Mouse (Mus musculus) lung, postnatal 36 days (tissue): Measurements from ENCODE around the gene Fam241b.

Experiments used
- DNase-seq: peaks from one replicate; pipeline ENCODE4 v3.0.0; 2022; ENCODE audit warnings: mixed read lengths

Gene Fam241b

GRCm38 (mm10) chr10:62143820-62144219, at the start of gene Fam241b:
Gene Fam241b, minus strand, starts transcription at chr10:62143920.
- no peak for DNase-seq

GRCm38 (mm10) chr10:62192701-62193157, 49.0 kb upstream of the Fam241b start:
- peak; percentile 50 for DNase-seq

DNA sequence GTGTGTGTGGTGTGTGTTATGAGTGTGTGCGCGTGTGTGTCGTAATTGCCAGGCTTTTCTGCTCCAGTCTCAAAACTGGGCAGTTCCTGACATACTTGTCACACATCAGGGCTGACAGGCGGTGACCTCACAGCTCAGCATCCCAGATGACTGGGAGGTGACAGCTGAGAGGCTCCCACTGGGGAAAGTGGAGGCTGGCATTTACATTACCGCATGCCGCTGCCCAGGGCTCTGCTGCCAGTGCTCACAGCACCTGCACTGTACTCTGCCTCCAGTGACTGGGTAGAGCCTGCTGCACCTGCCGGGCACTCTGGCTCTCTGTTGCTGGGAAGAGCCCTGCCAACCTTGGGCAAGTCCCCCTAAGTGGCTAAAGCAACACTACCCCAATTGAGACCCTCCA, 47.1 kb upstream of the Fam241b start:
- no peak for DNase-seq

GRCm38 (mm10) chr10:62189910-62190309, 46.2 kb upstream of the Fam241b start:
- peak; percentile 73 for DNase-seq

- DNase-seq: peak; percentile 47
Observed at GRCm38 (mm10) chr10:62189303-62189702, 45.6 kb upstream of the Fam241b start.

- peak; percentile 91 for DNase-seq
Observed at GRCm38 (mm10) chr10:62186882-62187281, 43.2 kb upstream of the Fam241b start.

DNA sequence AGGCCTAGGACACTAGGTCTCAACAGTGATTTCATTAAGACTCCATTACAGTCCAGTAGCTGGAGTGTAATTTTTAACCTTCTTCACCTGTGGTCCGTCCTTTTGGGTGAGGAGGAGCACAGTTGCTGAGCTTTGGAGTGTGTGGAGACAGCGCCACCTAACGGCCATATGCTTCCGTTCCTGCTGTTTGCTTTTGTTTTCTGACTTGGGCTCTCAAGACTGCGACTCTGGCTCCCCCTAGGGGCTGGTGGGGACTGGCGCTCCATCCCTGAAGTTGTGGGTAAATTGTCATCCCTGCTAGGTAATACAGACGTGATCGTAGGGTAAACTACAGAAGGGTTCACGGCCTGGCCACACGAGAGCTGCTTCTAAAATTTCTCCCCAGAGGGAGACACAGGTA, 39.3 kb upstream of the Fam241b start:
- peak; percentile 97 for DNase-seq

DNA sequence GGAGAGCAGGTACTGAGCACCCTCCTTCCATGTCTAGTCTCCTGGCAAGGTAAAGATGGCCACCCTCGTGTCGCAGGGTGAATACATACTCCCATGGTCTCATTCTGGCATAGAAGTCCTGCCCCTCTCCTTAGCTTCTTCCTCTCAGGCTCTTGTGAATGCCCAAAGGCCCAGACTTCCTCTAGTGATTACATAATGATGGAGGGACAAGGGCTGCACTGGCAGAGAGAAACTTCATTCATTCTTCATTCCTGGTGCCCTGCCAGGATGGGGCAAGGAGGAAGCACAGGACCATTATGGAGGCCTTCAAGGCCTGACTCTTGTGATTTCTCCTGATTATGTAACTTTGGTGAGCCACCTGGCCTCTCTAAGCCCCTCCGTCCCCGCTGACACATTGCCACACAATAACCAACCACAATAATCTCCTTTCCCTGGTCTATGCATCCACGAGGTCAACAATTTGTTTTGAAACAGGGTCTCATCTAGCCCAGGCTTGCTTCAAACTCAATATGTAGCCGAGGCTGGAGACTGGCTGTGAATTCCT, 38.8 kb upstream of the Fam241b start:
- no peak for DNase-seq

DNA sequence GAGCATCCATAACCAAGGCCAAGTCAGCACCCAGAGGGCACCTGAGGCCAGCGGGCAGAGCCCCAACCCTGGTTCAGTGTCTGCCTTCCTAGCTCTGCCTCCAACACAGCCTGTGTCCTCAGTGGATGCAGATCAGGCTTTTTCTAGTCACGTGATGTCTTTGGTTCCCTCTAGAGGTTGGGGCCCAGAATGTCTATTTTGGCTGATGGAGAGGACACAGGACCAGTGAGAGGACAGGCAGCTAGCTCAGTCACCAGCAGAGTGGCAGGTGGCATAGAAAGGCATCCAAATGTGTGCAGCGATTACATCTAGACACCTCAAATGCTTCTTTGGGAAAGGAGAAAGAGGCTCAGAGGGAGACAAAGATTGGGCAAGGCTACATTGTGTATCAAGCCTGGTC, 38.0 kb upstream of the Fam241b start:
- DNase-seq: no peak

- DNase-seq: no peak
Observed at GRCm38 (mm10) chr10:62179944-62180343, 36.2 kb upstream of the Fam241b start.

GRCm38 (mm10) chr10:62174533-62175313, 31.0 kb upstream of the Fam241b start:
- DNase-seq: no peak

- no peak for DNase-seq
Observed at GRCm38 (mm10) chr10:62173941-62174448, 30.3 kb upstream of the Fam241b start.

DNA sequence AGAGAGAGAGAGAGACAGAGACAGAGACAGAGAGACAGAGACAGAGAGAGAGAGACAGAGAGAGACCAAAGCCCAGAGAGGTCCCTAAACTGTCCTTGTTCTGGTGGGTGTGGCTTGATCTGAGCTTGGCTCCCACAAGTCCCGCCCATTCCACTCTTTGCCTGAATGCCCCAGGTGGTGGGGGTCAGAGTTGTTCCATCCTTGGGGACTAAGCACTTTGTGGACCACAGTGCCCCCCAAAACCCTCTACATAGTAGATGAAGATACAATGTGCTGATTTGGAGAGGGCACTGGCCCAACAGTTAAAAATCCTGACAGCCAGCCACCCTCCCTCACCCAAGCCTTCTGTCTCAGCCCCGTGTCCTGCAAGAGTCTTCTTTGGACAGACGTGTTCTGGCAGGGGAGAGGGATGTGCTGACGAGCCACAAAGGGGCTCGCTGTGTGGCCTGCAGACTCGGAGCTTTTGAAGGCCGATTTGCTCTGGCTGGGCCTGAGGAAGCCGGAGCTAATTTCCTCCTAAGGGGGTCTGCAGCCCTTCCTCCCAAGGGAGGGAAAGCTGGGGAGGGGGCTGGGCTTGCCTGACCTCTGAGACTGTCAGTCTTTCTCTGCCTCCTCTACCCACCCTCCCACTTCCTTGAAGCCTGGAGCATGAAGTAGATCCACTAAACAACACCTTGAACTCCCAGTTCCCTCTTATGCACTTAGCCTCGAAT, 29.3 kb upstream of the Fam241b start:
- no peak for DNase-seq

DNA sequence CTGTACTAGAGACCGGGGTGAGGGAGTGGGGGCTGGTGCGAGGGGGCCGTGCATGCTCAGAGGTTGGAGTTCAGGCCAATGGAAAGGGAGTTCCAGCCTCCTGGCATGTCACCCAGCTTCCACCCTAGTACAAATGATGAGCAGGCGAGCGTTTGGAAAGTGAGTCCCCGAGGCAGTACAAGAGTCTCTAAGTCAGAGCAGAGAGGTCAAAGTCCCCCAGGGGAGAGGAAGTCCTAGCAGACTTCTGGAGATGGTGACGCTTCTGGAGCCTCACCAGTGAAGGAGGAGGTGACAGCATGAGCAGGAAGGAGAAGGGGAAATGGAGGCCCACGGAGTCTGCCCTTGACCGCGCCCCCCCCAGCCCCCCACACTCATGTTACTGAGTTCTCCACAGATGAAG, 18.7 kb upstream of the Fam241b start:
- no peak for DNase-seq

- no peak for DNase-seq
Observed at GRCm38 (mm10) chr10:62149929-62150328, 6.2 kb upstream of the Fam241b start.

DNA sequence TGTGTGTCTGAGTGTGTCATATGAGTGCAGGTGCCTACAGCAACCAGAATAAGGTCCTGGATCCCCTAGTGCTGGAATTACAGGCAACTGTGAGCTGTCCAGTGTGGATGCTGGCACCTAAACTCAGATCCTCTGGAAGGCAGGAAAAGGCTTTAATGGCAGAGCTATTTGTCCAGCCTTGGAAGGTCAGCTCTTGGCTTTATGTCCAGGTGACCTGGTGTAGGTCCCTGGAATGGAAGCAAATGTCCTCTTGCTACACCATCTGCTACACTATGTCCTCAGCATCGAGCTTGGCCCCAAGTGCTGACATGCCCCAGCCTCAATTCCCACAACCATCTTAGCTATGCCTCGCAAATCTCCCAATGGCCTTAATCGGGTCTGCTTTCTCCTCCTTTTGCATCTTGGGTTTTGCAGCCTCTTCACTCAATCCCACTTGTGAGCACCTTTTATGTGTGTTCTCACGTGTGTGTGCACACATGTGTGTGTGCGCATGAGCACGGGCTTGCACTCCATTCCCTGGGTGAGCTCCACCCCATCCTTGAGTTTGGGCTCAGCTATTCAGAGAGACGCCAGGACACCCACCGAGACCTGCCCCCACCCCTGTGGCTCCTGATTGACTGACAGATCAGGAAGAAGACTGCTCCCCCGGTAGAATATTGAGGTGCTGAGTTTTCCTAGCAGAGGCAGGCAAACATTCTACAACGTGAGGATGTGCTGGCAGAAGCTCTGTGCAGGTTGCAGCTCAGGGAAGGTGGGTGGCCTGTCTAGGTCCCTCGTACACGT, 3.9 kb upstream of the Fam241b start:
- no peak for DNase-seq

DNA sequence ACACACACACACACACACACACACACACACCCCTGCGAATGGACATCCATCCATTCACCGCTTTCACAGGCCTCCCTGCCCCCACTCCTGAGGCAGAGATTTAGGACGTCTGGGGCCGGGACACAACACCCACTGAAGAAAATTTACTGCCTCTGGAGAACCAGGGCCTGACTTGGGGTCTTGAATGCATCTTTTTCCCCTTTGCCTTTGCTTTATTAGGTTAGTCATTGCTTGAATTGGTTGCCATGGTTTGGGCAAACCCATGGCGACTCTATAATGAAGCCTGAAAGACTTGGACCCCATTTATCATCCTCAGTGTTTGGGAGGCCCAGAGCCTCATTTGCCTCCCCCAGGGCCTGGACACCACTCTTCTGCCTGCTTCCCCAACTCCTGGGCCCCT, 2.2 kb upstream of the Fam241b start:
- DNase-seq: no peak

GRCm38 (mm10) chr10:62138040-62138439, 5.7 kb downstream of the Fam241b start:
- no peak for DNase-seq

DNA sequence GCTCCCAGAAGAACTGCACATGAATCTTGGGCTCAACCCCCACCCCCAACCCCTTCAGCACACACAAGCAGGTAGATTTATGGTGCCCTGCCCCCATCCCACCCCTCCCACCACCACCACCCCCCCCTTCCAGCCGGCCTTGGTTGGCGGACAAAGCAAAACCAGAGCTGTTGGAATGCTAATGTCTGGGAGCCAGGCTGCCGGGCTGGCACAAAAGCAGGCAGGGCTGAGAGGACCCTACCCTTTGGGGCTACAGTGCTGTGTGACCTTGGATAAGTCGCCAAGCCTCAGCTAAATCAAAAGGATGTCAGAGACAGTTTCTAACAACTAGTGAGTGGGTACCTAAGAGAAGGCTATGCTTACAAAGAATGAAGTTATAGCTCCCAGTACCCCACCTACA, 6.6 kb downstream of the Fam241b start:
- DNase-seq: no peak

DNA sequence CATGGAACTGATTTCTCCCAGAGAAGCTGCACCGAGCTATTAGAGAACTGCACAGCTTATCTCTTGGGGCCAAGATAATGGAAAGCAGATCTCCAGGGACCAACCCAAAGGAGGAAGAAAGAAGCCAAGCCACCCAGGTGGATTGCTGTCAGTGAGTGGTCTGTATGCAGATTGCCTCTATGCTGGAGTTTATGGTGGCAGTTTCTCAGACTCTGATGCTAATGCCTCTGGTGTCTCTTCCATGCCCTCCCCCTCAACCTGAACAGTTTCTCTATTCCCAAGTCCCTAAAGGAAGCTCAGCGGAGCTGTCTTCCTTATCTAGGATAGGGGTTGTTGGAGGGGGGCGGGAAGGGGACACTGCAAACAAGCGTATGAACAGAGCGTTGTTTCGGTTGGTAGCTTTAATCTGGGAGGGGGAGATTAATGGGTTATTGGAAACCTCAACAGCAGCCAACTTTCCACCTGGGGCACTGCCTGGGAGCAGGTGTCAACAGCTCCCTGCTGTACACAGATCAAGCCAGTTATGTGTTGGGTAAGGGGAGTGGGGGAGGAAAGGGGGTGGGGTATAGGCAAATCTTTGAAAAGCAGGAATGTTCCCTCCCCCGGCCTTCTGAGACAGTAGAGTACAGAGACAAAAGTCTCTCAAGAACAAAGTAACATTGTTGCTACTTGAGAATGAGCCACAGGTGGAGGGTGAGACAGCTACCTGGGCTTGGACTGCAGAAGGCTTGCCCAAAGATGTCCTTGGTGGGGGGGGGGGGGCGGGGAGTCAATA, 7.8 kb downstream of the Fam241b start:
- DNase-seq: no peak

DNA sequence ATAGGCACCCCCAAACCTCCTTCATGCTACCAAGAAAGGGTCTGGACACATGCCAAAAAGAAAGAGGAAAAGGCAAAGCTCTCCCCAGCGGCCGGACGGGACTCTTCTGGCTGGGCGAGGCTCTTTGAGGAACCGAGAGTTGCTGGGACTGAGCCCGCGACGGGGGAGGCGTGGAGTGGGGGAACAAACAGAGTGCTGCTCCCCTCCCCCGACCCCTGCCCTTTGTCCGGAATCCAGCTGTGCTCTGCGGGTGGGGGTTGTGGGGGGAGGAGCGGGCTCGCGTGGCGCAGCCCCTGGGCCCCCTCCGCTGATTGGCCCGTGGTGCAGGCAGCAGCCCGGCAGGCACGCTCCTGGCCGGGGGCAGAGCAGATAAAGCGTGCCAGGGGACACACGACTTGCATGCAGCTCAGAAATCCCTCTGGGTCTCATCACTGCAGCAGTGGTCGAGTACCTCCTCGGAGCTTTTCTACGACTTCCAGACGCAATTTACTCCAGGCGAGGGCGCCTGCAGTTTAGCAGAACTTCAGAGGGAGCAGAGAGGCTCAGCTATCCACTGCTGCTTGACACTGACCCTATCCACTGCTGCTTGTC, 10.9 kb downstream of the Fam241b start, which contains the start of gene Neurog3:
Gene Neurog3 (plus strand): TSS at position 400 of the 591 bp plus-strand sequence.
- DNase-seq: peak; percentile 3
